Mouse (Mus musculus): ENCODE measurements around the gene Krba1. TPM values are rescaled to one million over a fixed set of nuclear protein-coding genes. Genes with fewer than 3 reads are reported as not detected.

Krba1 gene
- 10 to 100 TPM; 15.5 to 18.2 TPM for polyA plus RNA-seq (2017; shearing (Covaris generic))

GRCm38 (mm10) chr6:48395105-48396007 is at the start of gene Krba1:
TSS of gene Krba1 (plus strand) at chr6:48395586.

GRCm38 (mm10) chr6:48445181-48446101 is 50.1 kb downstream of the Krba1 start, which contains the start of gene Zfp467:
TSS of gene Zfp467 (minus strand) at chr6:48445825.

GRCm38 (mm10) chr6:48447929-48448328 is 52.5 kb downstream of the Krba1 start, which contains the start of gene Sspo:
TSS of gene Sspo (plus strand) at chr6:48448229.

Other genes with a start within 250 kb of the Krba1 start
- 10 to 100 TPM; 22.8 to 30.4 TPM for gene Zfp467, start 50.2 kb downstream of the Krba1 start, polyA plus RNA-seq (2017; shearing (Covaris generic))
- gene Sspo, start 52.6 kb downstream of the Krba1 start, polyA plus RNA-seq (2017; shearing (Covaris generic)), result under 1 TPM; 0.14 TPM
- under 1 TPM in 1 of 2 experiments, not detected in 1; 0.48 TPM for gene Atp6v0e2, start 142.0 kb downstream of the Krba1 start, polyA plus RNA-seq (2017; shearing (Covaris generic))
- 10 to 100 TPM; 25.9 to 45.8 TPM for gene Lrrc61, start 159.2 kb downstream of the Krba1 start, polyA plus RNA-seq (2017; shearing (Covaris generic))
- not detected for gene Rarres2, start 177.2 kb downstream of the Krba1 start, polyA plus RNA-seq (2017; shearing (Covaris generic))
- gene Gm45021, start 194.0 kb downstream of the Krba1 start, polyA plus RNA-seq (2017; shearing (Covaris generic)), result under 1 TPM in 1 of 2 experiments, not detected in 1; 0.66 TPM
- 1 to 10 TPM; 3.7 to 3.9 TPM for gene Repin1, start 198.3 kb downstream of the Krba1 start, polyA plus RNA-seq (2017; shearing (Covaris generic))
- gene Gm44965, start 198.4 kb downstream of the Krba1 start, polyA plus RNA-seq (2017; shearing (Covaris generic)), result not detected
- gene Zfp775, start 206.5 kb downstream of the Krba1 start, polyA plus RNA-seq (2017; shearing (Covaris generic)), result 1 to 10 TPM; 5.0 to 6.3 TPM
- gene AI854703, start 231.2 kb downstream of the Krba1 start, polyA plus RNA-seq (2017; shearing (Covaris generic)), result 1 to 10 TPM; 1.9 to 3.2 TPM

Data from activated CD4-positive, CD25-positive, alpha-beta regulatory T cell (primary cell).